Mouse (Mus musculus) lung, adult 2 months (tissue): ENCODE data around the gene Gm5460.

Experiments
- CTCF ChIP-seq: fragments of 200-500 bp; IDR thresholded peaks from 2 replicates; pipeline ENCODE4 v1.5.1; 2011; ENCODE audit warnings: mild to moderate bottlenecking, low read length, control low read depth; ENCODE audit not compliant: insufficient read depth
- POLR2A ChIP-seq: fragments of 200-500 bp; IDR thresholded peaks from 2 replicates; pipeline ENCODE4 v1.6.1; 2011; ENCODE audit warnings: low read depth, mild to moderate bottlenecking, control low read depth, low read length, borderline replicate concordance; ENCODE audit errors: extremely low read depth

DNA sequence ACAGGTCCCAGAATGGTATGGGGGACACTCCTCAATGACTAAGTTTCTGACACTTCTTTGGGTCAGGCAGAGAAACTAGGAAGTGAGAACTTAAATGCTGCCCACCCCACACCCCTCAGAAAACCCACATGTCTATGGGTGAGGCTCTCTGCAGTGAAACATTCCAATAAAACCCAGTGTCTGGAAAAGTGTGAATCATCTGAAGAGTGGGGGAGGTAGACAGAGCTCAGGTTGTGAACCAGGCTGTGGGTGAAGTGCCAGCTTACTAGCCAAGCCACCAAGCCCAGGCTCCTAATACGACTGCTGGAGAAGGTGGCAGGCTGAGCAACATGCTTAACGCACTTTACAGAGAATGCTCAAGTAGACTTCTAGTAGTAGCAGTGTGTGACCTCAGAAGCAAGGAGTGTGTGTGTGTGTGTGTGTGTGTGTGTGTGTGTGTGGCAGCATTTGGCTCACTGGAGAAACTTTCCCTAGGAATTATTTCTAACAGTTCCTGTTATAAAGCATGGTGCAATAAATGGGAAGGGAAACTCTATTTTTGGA is 71.4 kb downstream of the Gm5460 start:
- TF ChIP-seq POLR2A: no peak
- TF ChIP-seq CTCF: no peak
